Mouse (Mus musculus): ENCODE data around the gene Spta1. TPM values are rescaled to one million over a fixed set of nuclear protein-coding genes. Genes with fewer than 3 reads are reported as not detected.
A peak's percentile ranks its signal among the peaks of the same experiment; 100 is the strongest.

Gene Spta1
- polyA plus RNA-seq, 1 experiment from 2014 or later: 0.77 TPM

GRCm38 (mm10) chr1:174171537-174171936 is 1.0 kb upstream of the Spta1 start:
- ATAC-seq (replicated peaks; ENCODE audit: low FRiP score): peak; percentile 94
- no peaks in the 10 kb centered on the region for H3K4me1 ChIP-seq
- no peaks in the 10 kb centered on the region for H3K36me3 ChIP-seq
- no peak overlapping the region for H3K27ac ChIP-seq
- no peak overlapping the region for H3K4me2 ChIP-seq
- no peaks in the 10 kb centered on the region for H3K27me3 ChIP-seq
- 58% methylated on average over 2 of the region's 2 CpGs for WGBS
- H3K9me3 ChIP-seq (replicated peaks): no peaks in the 10 kb centered on the region
- no peak overlapping the region for H3K9ac ChIP-seq
- no peak overlapping the region for H3K4me3 ChIP-seq (replicated peaks)

- Histone ChIP-seq H3K9me3 (replicated peaks) (no peaks in the 10 kb centered on the region), H3K4me3 (replicated peaks) (no peak overlapping the region), H3K9ac (no peak overlapping the region), H3K4me1 (no peaks in the 10 kb centered on the region), H3K27me3 (no peaks in the 10 kb centered on the region), H3K4me2 (no peak overlapping the region), H3K27ac (no peak overlapping the region), H3K36me3 (no peaks in the 10 kb centered on the region)
- no peak for ATAC-seq (replicated peaks; ENCODE audit: low FRiP score)
- 72% methylated on average over 7 of the region's 7 CpGs for WGBS
These were observed 32.1 kb downstream of the Spta1 start for GRCm38 (mm10) chr1:174204699-174205098.

GRCm38 (mm10) chr1:174212286-174212685 is 39.7 kb downstream of the Spta1 start:
- ATAC-seq (replicated peaks; ENCODE audit: low FRiP score): no peak
- Histone ChIP-seq H3K27me3 (no peaks in the 10 kb centered on the region), H3K9ac (no peak overlapping the region), H3K4me2 (no peak overlapping the region), H3K4me3 (replicated peaks) (no peak overlapping the region), H3K4me1 (no peaks in the 10 kb centered on the region), H3K36me3 (no peaks in the 10 kb centered on the region), H3K27ac (no peak overlapping the region), H3K9me3 (replicated peaks) (no peaks in the 10 kb centered on the region)
- 75% methylated on average over 5 of the region's 5 CpGs for WGBS

GRCm38 (mm10) chr1:174215270-174216038 is 42.9 kb downstream of the Spta1 start:
- Histone ChIP-seq H3K4me3 (replicated peaks) (no peak overlapping the region), H3K9me3 (replicated peaks) (no peaks in the 10 kb centered on the region), H3K9ac (no peak overlapping the region), H3K27me3 (no peaks in the 10 kb centered on the region), H3K4me1 (no peaks in the 10 kb centered on the region), H3K36me3 (no peaks in the 10 kb centered on the region), H3K4me2 (no peak overlapping the region), H3K27ac (no peak overlapping the region)
- WGBS: 30% methylated on average over 8 of the region's 8 CpGs
- peak; percentile 67 for ATAC-seq (replicated peaks; ENCODE audit: low FRiP score)

GRCm38 (mm10) chr1:174216528-174217204 is 44.1 kb downstream of the Spta1 start:
- 83% methylated on average over 8 of the region's 8 CpGs for WGBS
- no peak for ATAC-seq (replicated peaks; ENCODE audit: low FRiP score)

GRCm38 (mm10) chr1:174239916-174240315 is 67.3 kb downstream of the Spta1 start:
- no peak for ATAC-seq (replicated peaks; ENCODE audit: low FRiP score)
- Histone ChIP-seq H3K27me3 (no peaks in the 10 kb centered on the region), H3K36me3 (no peaks in the 10 kb centered on the region), H3K4me1 (no peaks in the 10 kb centered on the region), H3K27ac (no peak overlapping the region), H3K9me3 (replicated peaks) (no peaks in the 10 kb centered on the region), H3K9ac (no peak overlapping the region), H3K4me3 (replicated peaks) (no peak overlapping the region), H3K4me2 (no peak overlapping the region)
- WGBS: 92% methylated on average over 4 of the region's 4 CpGs

More at GRCm38 (mm10) chr1:174216528-174217204, 44.1 kb downstream of the Spta1 start:
- Histone ChIP-seq H3K4me2 (no peak overlapping the region), H3K36me3 (no peaks in the 10 kb centered on the region), H3K4me3 (replicated peaks) (no peak overlapping the region), H3K27ac (no peak overlapping the region), H3K27me3 (no peaks in the 10 kb centered on the region), H3K4me1 (no peaks in the 10 kb centered on the region), H3K9me3 (replicated peaks) (no peaks in the 10 kb centered on the region), H3K9ac (no peak overlapping the region)

GRCm38 (mm10) chr1:174244621-174245020 is 72.0 kb downstream of the Spta1 start:
- H3K36me3 ChIP-seq: no peaks in the 10 kb centered on the region
- H3K9ac ChIP-seq: no peak overlapping the region
- H3K27me3 ChIP-seq: no peaks in the 10 kb centered on the region
- H3K4me3 ChIP-seq (replicated peaks): no peak overlapping the region
- WGBS: 86% methylated on average over 2 of the region's 2 CpGs
- H3K27ac ChIP-seq: no peak overlapping the region
- H3K9me3 ChIP-seq (replicated peaks): no peaks in the 10 kb centered on the region
- no peak for ATAC-seq (replicated peaks; ENCODE audit: low FRiP score)
- H3K4me1 ChIP-seq: no peaks in the 10 kb centered on the region
- H3K4me2 ChIP-seq: no peak overlapping the region

GRCm38 (mm10) chr1:174246080-174246479 is 73.5 kb downstream of the Spta1 start:
- no peak for ATAC-seq (replicated peaks; ENCODE audit: low FRiP score)
- H3K4me1 ChIP-seq: no peaks in the 10 kb centered on the region
- no peaks in the 10 kb centered on the region for H3K36me3 ChIP-seq
- no peak overlapping the region for H3K27ac ChIP-seq
- whole genome bisulfite sequencing: 89% methylated on average over 1 of the region's 1 CpGs
- no peak overlapping the region for H3K4me2 ChIP-seq
- no peaks in the 10 kb centered on the region for H3K9me3 ChIP-seq (replicated peaks)
- no peak overlapping the region for H3K4me3 ChIP-seq (replicated peaks)
- no peak overlapping the region for H3K9ac ChIP-seq
- H3K27me3 ChIP-seq: no peaks in the 10 kb centered on the region

- no peaks in the 10 kb centered on the region for H3K36me3 ChIP-seq
- H3K4me2 ChIP-seq: no peak overlapping the region
- WGBS: 90% methylated on average over 6 of the region's 6 CpGs
- H3K4me1 ChIP-seq: no peaks in the 10 kb centered on the region
- no peak overlapping the region for H3K4me3 ChIP-seq (replicated peaks)
- H3K27me3 ChIP-seq: no peaks in the 10 kb centered on the region
- no peak overlapping the region for H3K9ac ChIP-seq
- no peak overlapping the region for H3K27ac ChIP-seq
- H3K9me3 ChIP-seq (replicated peaks): no peaks in the 10 kb centered on the region
- ATAC-seq (replicated peaks; ENCODE audit: low FRiP score): no peak
These were observed 74.6 kb downstream of the Spta1 start for GRCm38 (mm10) chr1:174247170-174247569.

GRCm38 (mm10) chr1:174250376-174250775 is 77.8 kb downstream of the Spta1 start:
- WGBS: 75% methylated on average over 2 of the region's 2 CpGs

GRCm38 (mm10) chr1:174251961-174252360 is 79.4 kb downstream of the Spta1 start, which contains the start of gene Olfr419:
Gene Olfr419, minus strand, starts transcription at chr1:174252061.
- Histone ChIP-seq H3K27me3 (no peaks in the 10 kb centered on the region), H3K27ac (no peak within 1 kb of the TSS), H3K9ac (no peak within 1 kb of the TSS), H3K4me3 (replicated peaks) (no peak within 1 kb of the TSS), H3K9me3 (replicated peaks) (no peaks in the 10 kb centered on the region), H3K4me1 (no peaks in the 10 kb centered on the region), H3K36me3 (no peaks in the 10 kb centered on the region), H3K4me2 (no peak within 1 kb of the TSS)
- WGBS: 72% methylated on average over 3 of the region's 3 CpGs
- ATAC-seq (replicated peaks; ENCODE audit: low FRiP score): no peak

More at GRCm38 (mm10) chr1:174250376-174250775, 77.8 kb downstream of the Spta1 start:
- Histone ChIP-seq H3K4me2 (no peak overlapping the region), H3K4me3 (replicated peaks) (no peak overlapping the region), H3K9me3 (replicated peaks) (no peaks in the 10 kb centered on the region), H3K36me3 (no peaks in the 10 kb centered on the region), H3K4me1 (no peaks in the 10 kb centered on the region), H3K27ac (no peak overlapping the region), H3K9ac (no peak overlapping the region), H3K27me3 (no peaks in the 10 kb centered on the region)
- ATAC-seq (replicated peaks; ENCODE audit: low FRiP score): no peak

- Histone ChIP-seq H3K36me3 (no peaks in the 10 kb centered on the region), H3K4me1 (no peaks in the 10 kb centered on the region), H3K4me2 (no peak overlapping the region), H3K9me3 (replicated peaks) (no peaks in the 10 kb centered on the region), H3K27me3 (no peaks in the 10 kb centered on the region), H3K9ac (no peak overlapping the region), H3K4me3 (replicated peaks) (no peak overlapping the region), H3K27ac (no peak overlapping the region)
- WGBS: 86% methylated on average over 4 of the region's 4 CpGs
- ATAC-seq (replicated peaks; ENCODE audit: low FRiP score): no peak
These were observed 95.2 kb downstream of the Spta1 start for GRCm38 (mm10) chr1:174267816-174268215.
